Mouse (Mus musculus) CH12.LX (cell line): ENCODE data around the gene Irgm2. TPM values are rescaled to one million over a fixed set of nuclear protein-coding genes. Genes with fewer than 3 reads are reported as not detected.
A peak's percentile ranks its signal among the peaks of the same experiment; 100 is the strongest.

ENCODE experiments used
- DNase-seq: peaks from one replicate; pipeline ENCODE4 v3.0.0-alpha.2; 2013; ENCODE audit errors: extremely low read depth
- H3K27ac ChIP-seq: 2 replicates; pipeline ENCODE4 v1.5.1; 2012; ENCODE audit warnings: low read depth, mild to moderate bottlenecking, control low read depth, moderate library complexity; ENCODE audit not compliant: insufficient read depth
- H3K27me3 ChIP-seq: replicated peaks from 2 replicates; pipeline ENCODE3; 2012; ENCODE audit warnings: inconsistent platforms
- H3K36me3 ChIP-seq, 2 experiments: replicated peaks in 1 of 2; 2 replicates each; pipeline versions ENCODE3 to v1.6.1; 2012; ENCODE audit warnings: inconsistent platforms in 1 of 2, low read length in 1 of 2, mild to moderate bottlenecking in 1 of 2, mixed read lengths in 1 of 2, moderate library complexity in 1 of 2; ENCODE audit not compliant: control insufficient read depth in 1 of 2, insufficient read depth in 1 of 2
- H3K4me1 ChIP-seq, 2 experiments: 2 replicates each; pipeline ENCODE4 v1.6.1; 2012; ENCODE audit warnings: inconsistent platforms in 1 of 2, moderate library complexity in 1 of 2; ENCODE audit not compliant: insufficient read depth in 2 of 2, control insufficient read depth in 1 of 2
- H3K4me2 ChIP-seq: 2 replicates; pipeline ENCODE4 v1.6.1; 2012; ENCODE audit warnings: low read depth, mild to moderate bottlenecking, control low read depth; ENCODE audit not compliant: poor library complexity, insufficient read depth, severe bottlenecking
- H3K4me3 ChIP-seq, 3 experiments: fragments of 150-350 bp in 1 of 3; sonication (generic) in 1 of 3; replicated peaks in 1 of 3; 2 replicates each; pipeline versions ENCODE3 to v1.5.1; 2011 to 2012; ENCODE audit warnings: low read depth in 2 of 3, low read length in 2 of 3, mild to moderate bottlenecking in 2 of 3, moderate library complexity in 2 of 3, control low read depth in 1 of 3, improper control_type of control experiment in 1 of 3, inconsistent platforms in 1 of 3, mixed read lengths in 1 of 3; ENCODE audit not compliant: poor library complexity in 1 of 3
- H3K79me2 ChIP-seq: replicated peaks from 2 replicates; pipeline ENCODE4 v1.6.1; 2012; ENCODE audit warnings: mild to moderate bottlenecking, moderate library complexity; ENCODE audit not compliant: control insufficient read depth, poor library complexity, insufficient read depth, severe bottlenecking; ENCODE audit errors: extremely low read depth
- H3K9ac ChIP-seq: 2 replicates; pipeline ENCODE4 v1.6.1; 2012; ENCODE audit warnings: low read depth, mild to moderate bottlenecking, control low read depth, moderate library complexity; ENCODE audit not compliant: insufficient read depth
- H3K9me3 ChIP-seq: replicated peaks from 2 replicates; pipeline ENCODE3; 2012; ENCODE audit warnings: low read length, inconsistent platforms, mixed read lengths
- BHLHE40 ChIP-seq: IDR thresholded peaks from 2 replicates; pipeline ENCODE4 v1.6.1; 2011; ENCODE audit warnings: mild to moderate bottlenecking, low read depth, low read length, improper control_type of control experiment
- CHD1 ChIP-seq: IDR thresholded peaks from 2 replicates; pipeline ENCODE4 v1.6.1; 2012; ENCODE audit warnings: low read depth, low read length, improper control_type of control experiment, inconsistent platforms
- CHD2 ChIP-seq: IDR thresholded peaks from 2 replicates; pipeline ENCODE4 v1.6.1; 2011; ENCODE audit warnings: low read length, improper control_type of control experiment
- CTCF ChIP-seq, 2 experiments: IDR thresholded peaks in 1 of 2; conservative IDR thresholded peaks in 1 of 2; 2 replicates each; pipeline ENCODE4 v1.5.1; 2011 to 2012; ENCODE audit warnings: low read depth in 2 of 2, low read length in 2 of 2, improper control_type of control experiment in 1 of 2, inconsistent platforms in 1 of 2, mild to moderate bottlenecking in 1 of 2, moderate library complexity in 1 of 2
- E2F4 ChIP-seq: IDR thresholded peaks from 2 replicates; pipeline ENCODE4 v1.6.1; 2011; ENCODE audit warnings: low read depth, low read length, improper control_type of control experiment; ENCODE audit not compliant: insufficient replicate concordance
- ELF1 ChIP-seq: IDR thresholded peaks from 2 replicates; pipeline ENCODE4 v1.6.1; 2014; ENCODE audit warnings: low read depth, mild to moderate bottlenecking, inconsistent platforms, low read length, improper control_type of control experiment
- EP300 ChIP-seq: IDR thresholded peaks from 2 replicates; pipeline ENCODE4 v1.6.1; 2011; ENCODE audit warnings: low read length, improper control_type of control experiment
- ETS1 ChIP-seq: conservative IDR thresholded peaks from 2 replicates; pipeline ENCODE4 v1.6.1; 2012; ENCODE audit warnings: low read depth, mild to moderate bottlenecking, inconsistent platforms, low read length, improper control_type of control experiment, moderate library complexity
- GABPA ChIP-seq: IDR thresholded peaks from 2 replicates; pipeline ENCODE4 v1.6.1; 2012; ENCODE audit warnings: low read depth, low read length, improper control_type of control experiment, inconsistent platforms; ENCODE audit not compliant: insufficient replicate concordance
- HCFC1 ChIP-seq: IDR thresholded peaks from 2 replicates; pipeline ENCODE4 v1.6.1; 2012; ENCODE audit warnings: low read depth, mild to moderate bottlenecking, inconsistent platforms, low read length, improper control_type of control experiment
- IRF4 ChIP-seq: IDR thresholded peaks from 2 replicates; pipeline ENCODE4 v1.6.1; 2014; ENCODE audit warnings: low read depth, mild to moderate bottlenecking, inconsistent platforms, low read length, improper control_type of control experiment
- JUN ChIP-seq: IDR thresholded peaks from 2 replicates; pipeline ENCODE4 v1.6.1; 2011; ENCODE audit warnings: low read depth, mild to moderate bottlenecking, low read length, improper control_type of control experiment, moderate library complexity; ENCODE audit not compliant: insufficient read depth
- JUND ChIP-seq: conservative IDR thresholded peaks from 2 replicates; pipeline ENCODE4 v1.6.1; 2011; ENCODE audit warnings: low read depth, low read length, improper control_type of control experiment
- KAT2A ChIP-seq: IDR thresholded peaks from 2 replicates; pipeline ENCODE4 v1.6.1; 2012; ENCODE audit warnings: low read length, improper control_type of control experiment, inconsistent platforms; ENCODE audit not compliant: insufficient replicate concordance
- MAFK ChIP-seq: IDR thresholded peaks from 2 replicates; pipeline ENCODE4 v1.6.1; 2011; ENCODE audit warnings: low read length, improper control_type of control experiment; ENCODE audit not compliant: insufficient replicate concordance
- MAX ChIP-seq: IDR thresholded peaks from 2 replicates; pipeline ENCODE4 v1.6.1; 2011; ENCODE audit warnings: low read length, improper control_type of control experiment
- MAZ ChIP-seq: IDR thresholded peaks from 2 replicates; pipeline ENCODE4 v1.6.1; 2012; ENCODE audit warnings: low read depth, mild to moderate bottlenecking, inconsistent platforms, low read length, improper control_type of control experiment, moderate library complexity
- MEF2A ChIP-seq: IDR thresholded peaks from 2 replicates; pipeline ENCODE4 v1.6.1; 2014; ENCODE audit warnings: low read depth, mild to moderate bottlenecking, inconsistent platforms, low read length, improper control_type of control experiment, borderline replicate concordance
- MXI1 ChIP-seq: IDR thresholded peaks from 2 replicates; pipeline ENCODE4 v1.6.1; 2011; ENCODE audit warnings: mild to moderate bottlenecking, low read depth, low read length, improper control_type of control experiment
- MYC ChIP-seq: IDR thresholded peaks from 2 replicates; pipeline ENCODE4 v1.6.1; 2011; ENCODE audit warnings: low read depth, mild to moderate bottlenecking, improper control_type of control experiment, low read length
- NELFE ChIP-seq: IDR thresholded peaks from 2 replicates; pipeline ENCODE4 v1.6.1; 2011; ENCODE audit warnings: low read depth, low read length, improper control_type of control experiment
- NRF1 ChIP-seq: IDR thresholded peaks from 2 replicates; pipeline ENCODE4 v1.6.1; 2014; ENCODE audit warnings: low read depth, mild to moderate bottlenecking, inconsistent platforms, low read length, improper control_type of control experiment, moderate library complexity
- PAX5 ChIP-seq: IDR thresholded peaks from 2 replicates; pipeline ENCODE4 v1.6.1; 2012; ENCODE audit warnings: low read length, inconsistent platforms, mixed read lengths
- POLR2A ChIP-seq: IDR thresholded peaks from 2 replicates; pipeline ENCODE4 v1.6.1; 2011; ENCODE audit warnings: low read depth, mild to moderate bottlenecking, improper control_type of control experiment, low read length
- POLR2AphosphoS2 ChIP-seq: IDR thresholded peaks from 2 replicates; pipeline ENCODE4 v1.6.1; 2011; ENCODE audit warnings: low read depth, low read length, improper control_type of control experiment
- RAD21 ChIP-seq: IDR thresholded peaks from 2 replicates; pipeline ENCODE4 v1.6.1; 2011; ENCODE audit warnings: low read depth, mild to moderate bottlenecking, low read length, improper control_type of control experiment, moderate library complexity
- RCOR1 ChIP-seq: conservative IDR thresholded peaks from 2 replicates; pipeline ENCODE4 v1.6.1; 2012; ENCODE audit warnings: low read depth, mild to moderate bottlenecking, inconsistent platforms, low read length, improper control_type of control experiment
- SIN3A ChIP-seq: IDR thresholded peaks from 2 replicates; pipeline ENCODE4 v1.6.1; 2012; ENCODE audit warnings: low read length, improper control_type of control experiment, inconsistent platforms
- SMC3 ChIP-seq: IDR thresholded peaks from 2 replicates; pipeline ENCODE4 v1.6.1; 2011; ENCODE audit warnings: low read depth, low read length, improper control_type of control experiment
- TBP ChIP-seq: conservative IDR thresholded peaks from 2 replicates; pipeline ENCODE4 v1.6.1; 2011; ENCODE audit warnings: low read depth, low read length, improper control_type of control experiment
- TCF12 ChIP-seq: IDR thresholded peaks from 2 replicates; pipeline ENCODE4 v1.6.1; 2014; ENCODE audit warnings: low read depth, mild to moderate bottlenecking, inconsistent platforms, low read length, improper control_type of control experiment
- UBTF ChIP-seq: IDR thresholded peaks from 2 replicates; pipeline ENCODE4 v1.6.1; 2012; ENCODE audit warnings: low read depth, mild to moderate bottlenecking, inconsistent platforms, low read length, improper control_type of control experiment, moderate library complexity
- USF1 ChIP-seq: IDR thresholded peaks from 2 replicates; pipeline ENCODE4 v1.6.1; 2014; ENCODE audit warnings: low read depth, mild to moderate bottlenecking, inconsistent platforms, low read length, improper control_type of control experiment
- USF2 ChIP-seq: conservative IDR thresholded peaks from 2 replicates; pipeline ENCODE4 v1.6.1; 2011; ENCODE audit warnings: low read depth, low read length, improper control_type of control experiment
- ZC3H11A ChIP-seq: IDR thresholded peaks from 2 replicates; pipeline ENCODE4 v1.6.1; 2012; ENCODE audit warnings: low read depth, mild to moderate bottlenecking, inconsistent platforms, low read length, improper control_type of control experiment
- ZKSCAN1 ChIP-seq: IDR thresholded peaks from 2 replicates; pipeline ENCODE4 v1.6.1; 2012; ENCODE audit warnings: low read depth, inconsistent platforms, low read length, improper control_type of control experiment, borderline replicate concordance
- ZMIZ1 ChIP-seq: IDR thresholded peaks from 2 replicates; pipeline ENCODE4 v1.6.1; 2012; ENCODE audit warnings: low read depth, mild to moderate bottlenecking, inconsistent platforms, low read length, improper control_type of control experiment
- ZNF384 ChIP-seq: IDR thresholded peaks from 2 replicates; pipeline ENCODE4 v1.6.1; 2012; ENCODE audit warnings: low read depth, low read length, improper control_type of control experiment, inconsistent platforms
- dilution Hi-C: fragments of 300-500 bp; cut with MboI; formaldehyde crosslinking; loops from 2 replicates; pipeline ENCODE4 v1.14.3; 2020; ENCODE audit warnings: low sequenced_read_pairs; ENCODE audit not compliant: extremely low pct_unique_long_range_greater_than_20kb, extremely low pct_ligation_motif_present
- in situ Hi-C: fragments of 300-500 bp; cut with MboI; formaldehyde crosslinking; loops from 3 replicates; pipeline ENCODE4 v1.14.3; 2019; ENCODE audit warnings: low sequenced_read_pairs, low pct_ligation_motif_present, low pct_unique_long_range_greater_than_20kb, mixed read lengths
- polyA plus RNA-seq: library from polyadenylated mRNA; unstranded; fragments of >175 nt; gene quantifications from 2 replicates; pipeline ENCODE4 v1.2.1, GENCODE M21; 2012; ENCODE audit warnings: low read depth; ENCODE audit not compliant: insufficient read length
- total RNA-seq, 2 experiments: library from RNA; depleted of rRNA; stranded (reverse); fragments of 300-350 nt in 1 of 2; fragments of >200 nt in 1 of 2; gene quantifications; 2 replicates each; pipeline ENCODE4 v1.2.3; 2012 to 2014

Gene Irgm2
- total and polyA plus RNA-seq, 3 experiments, result 4.3 to 5.2 (median 4.7) TPM

- peak; percentile 82 for DNase-seq
- no peak for TF ChIP-seq ZNF384
- no peak for TF ChIP-seq PAX5
- peak; percentile 70 for TF ChIP-seq ELF1
- TF ChIP-seq RAD21, result no peak
- TF ChIP-seq ZC3H11A, result no peak
- peak; percentile 36 for TF ChIP-seq NRF1
- TF ChIP-seq MAZ, result peak; percentile 64; the same call in 1 of the 2 replicates
- no peak for TF ChIP-seq UBTF
- peak; percentile 56; the same call in 1 of the 2 replicates for TF ChIP-seq JUND
- TF ChIP-seq RCOR1, result no peak
- no peak for TF ChIP-seq E2F4
- peak; percentile 96 for TF ChIP-seq MAX
- TF ChIP-seq NELFE, result peak; percentile 4; the same call in 1 of the 2 replicates
- peak; percentile 66 for TF ChIP-seq TBP
- TF ChIP-seq MYC, result peak; percentile 92
- peak; percentile 61 for TF ChIP-seq EP300
- TF ChIP-seq GABPA, result no peak
- peak; percentile 90 for TF ChIP-seq MXI1
- TF ChIP-seq USF1, result peak; percentile 93
- TF ChIP-seq JUN, result peak; percentile 40
- peak; percentile 80 for TF ChIP-seq BHLHE40
- no peak; the same call in 1 of the 2 replicates for TF ChIP-seq ZMIZ1
- TF ChIP-seq TCF12, result peak; percentile 85
- TF ChIP-seq ETS1, result peak; percentile 100
- TF ChIP-seq CHD1, result no peak
- 0 out of 2 replicates have a peak, but pooled peaks have one; percentile 16 for TF ChIP-seq CHD2
- peak; percentile 51 for TF ChIP-seq POLR2A
- TF ChIP-seq ZKSCAN1, result no peak
- TF ChIP-seq CTCF (conservative IDR thresholded peaks at IDR 0.05 in 1 of 2, IDR thresholded peaks at IDR 0.05 in 1 of 2; ENCODE audit: low read depth in 2 of 2, low read length in 2 of 2), result no peak
- peak; percentile 65 for TF ChIP-seq IRF4
- peak; percentile 63; the same call in 1 of the 2 replicates for TF ChIP-seq MAFK
- peak; percentile 93 for TF ChIP-seq MEF2A
- peak; percentile 87 for TF ChIP-seq USF2
- no peak for TF ChIP-seq KAT2A
- TF ChIP-seq SIN3A, result no peak; the same call in 1 of the 2 replicates
- peak; percentile 18 for TF ChIP-seq SMC3
- peak; percentile 36 for TF ChIP-seq HCFC1
- TF ChIP-seq POLR2AphosphoS2, result no peak
- TF ChIP-seq, all 38 proteins: peak for 23
- Histone ChIP-seq H3K27ac (peak overlapping the region; percentile 92), H3K36me3 (peaks cover 16 to 23% of the 10 kb centered on the region in 2 experiments), H3K4me2 (peak overlapping the region; percentile 84), H3K4me1 (peaks cover 31 to 63% of the 10 kb centered on the region in 2 experiments), H3K9me3 (no peaks in the 10 kb centered on the region), H3K9ac (peak overlapping the region; percentile 67), H3K79me2 (peaks cover 5% of the 10 kb centered on the region; the same call in 1 of the 2 replicates), H3K4me3 (peak overlapping the region; percentile 0 to 31 (median 7)), H3K27me3 (no peaks in the 10 kb centered on the region)
- dilution Hi-C loops, result no loop called here
- in situ Hi-C loops, result no loop called here
Observed at GRCm38 (mm10) chr11:58211062-58211681, 11.8 kb downstream of the Irgm2 start.
